Mouse (Mus musculus) cerebellum, adult 2 months (tissue): ENCODE measurements around the gene Klb. TPM values are rescaled to one million over a fixed set of nuclear protein-coding genes. Genes with fewer than 3 reads are reported as not detected.

Experiments
- DNase-seq, 2 experiments: peaks; one replicate each; pipeline ENCODE4 v3.0.0; 2021
- H3K27ac ChIP-seq: fragments of 200-500 bp; 2 replicates; pipeline ENCODE4 v1.5.1; 2012; ENCODE audit warnings: low read length, control low read depth, inconsistent platforms; ENCODE audit not compliant: insufficient read depth
- H3K27me3 ChIP-seq: fragments of 200-500 bp; 2 replicates; pipeline ENCODE4 v1.6.1; 2012; ENCODE audit warnings: inconsistent platforms, mild to moderate bottlenecking, low read length, moderate library complexity; ENCODE audit not compliant: control insufficient read depth, insufficient read depth
- H3K4me1 ChIP-seq: fragments of 200-500 bp; 2 replicates; pipeline ENCODE4 v1.6.1; 2011; ENCODE audit warnings: low read length; ENCODE audit not compliant: control insufficient read depth, insufficient read depth
- H3K4me3 ChIP-seq: fragments of 200-500 bp; replicated peaks from 2 replicates; pipeline ENCODE3; 2011; ENCODE audit warnings: mild to moderate bottlenecking, low read depth, low read length, control low read depth; ENCODE audit not compliant: insufficient read depth
- CTCF ChIP-seq: fragments of 200-500 bp; IDR thresholded peaks from 2 replicates; pipeline ENCODE4 v1.5.1; 2011; ENCODE audit warnings: low read depth, mild to moderate bottlenecking, control low read depth, low read length, moderate library complexity, borderline replicate concordance; ENCODE audit not compliant: insufficient read depth
- POLR2A ChIP-seq: fragments of 200-500 bp; IDR thresholded peaks from 2 replicates; pipeline ENCODE4 v1.6.1; 2011; ENCODE audit warnings: low read length, control low read depth, borderline replicate concordance; ENCODE audit not compliant: insufficient read depth
- WGBS: fragments of 180-500 bp; shearing (Covaris S2); methylation state at CpG from one replicate; pipeline ENCODE4 v1.1.7; 2018; 5-methylcytosine and 5-hydroxymethylcytosine counted together
- polyA plus RNA-seq: library from polyadenylated mRNA; depleted of rRNA; stranded (reverse); fragments of >200 nt; gene quantifications from 2 replicates; pipeline ENCODE4 v1.2.3, GENCODE M21; 2012

The Klb gene
- polyA plus RNA-seq, 1 experiment, result 0.23 TPM

- TF ChIP-seq POLR2A (no peak), CTCF (no peak)
- Histone ChIP-seq H3K4me1 (no peaks in the 10 kb centered on the region), H3K4me3 (no peak overlapping the region), H3K27ac (no peak overlapping the region), H3K27me3 (no peaks in the 10 kb centered on the region)
- WGBS, result 68% methylated on average over 10 of the region's 10 CpGs
- no peak for DNase-seq
These were observed 2.4 kb downstream of the Klb start for GRCm38 (mm10) chr5:65350508-65350907.

- no peaks in the 10 kb centered on the region for H3K4me1 ChIP-seq
- no peak overlapping the region for H3K4me3 ChIP-seq
- no peaks in the 10 kb centered on the region for H3K27me3 ChIP-seq
- 83% methylated on average over 3 of the region's 3 CpGs for WGBS
- DNase-seq, result no peak
- no peak for TF ChIP-seq CTCF
- TF ChIP-seq POLR2A, result no peak
- H3K27ac ChIP-seq, result no peak overlapping the region
These were observed 6.0 kb downstream of the Klb start for GRCm38 (mm10) chr5:65354097-65354496.

GRCm38 (mm10) chr5:65354985-65355384 lies 6.9 kb downstream of the Klb start:
- TF ChIP-seq POLR2A (no peak), CTCF (no peak)
- no peak for DNase-seq
- WGBS, result 74% methylated on average over 5 of the region's 5 CpGs
- Histone ChIP-seq H3K27me3 (no peaks in the 10 kb centered on the region; the same call in 1 of the 2 replicates), H3K4me3 (no peak overlapping the region), H3K27ac (no peak overlapping the region), H3K4me1 (no peaks in the 10 kb centered on the region)

GRCm38 (mm10) chr5:65356851-65357250 lies 8.7 kb downstream of the Klb start:
- H3K4me1 ChIP-seq, result no peaks in the 10 kb centered on the region
- H3K27ac ChIP-seq, result no peak overlapping the region
- H3K4me3 ChIP-seq, result no peak overlapping the region
- WGBS, result 85% methylated on average over 6 of the region's 6 CpGs
- TF ChIP-seq POLR2A, result no peak
- TF ChIP-seq CTCF, result no peak
- H3K27me3 ChIP-seq, result no peaks in the 10 kb centered on the region; the same call in 1 of the 2 replicates
- DNase-seq, result no peak

- 89% methylated on average over 3 of the region's 3 CpGs for WGBS
- no peaks in the 10 kb centered on the region for H3K4me1 ChIP-seq
- H3K27me3 ChIP-seq, result no peaks in the 10 kb centered on the region; the same call in 1 of the 2 replicates
- DNase-seq, result no peak
- no peak overlapping the region for H3K27ac ChIP-seq
- TF ChIP-seq POLR2A (no peak), CTCF (no peak)
- H3K4me3 ChIP-seq, result no peak overlapping the region
These were observed 9.7 kb downstream of the Klb start for GRCm38 (mm10) chr5:65357771-65358170.

GRCm38 (mm10) chr5:65367837-65368236 lies 19.7 kb downstream of the Klb start:
- TF ChIP-seq CTCF, result no peak
- H3K4me1 ChIP-seq, result no peaks in the 10 kb centered on the region
- no peak overlapping the region for H3K4me3 ChIP-seq
- no peak overlapping the region for H3K27ac ChIP-seq
- DNase-seq, result no peak
- 91% methylated on average over 11 of the region's 11 CpGs for WGBS
- no peaks in the 10 kb centered on the region for H3K27me3 ChIP-seq

- no peaks in the 10 kb centered on the region for H3K4me1 ChIP-seq
- H3K27ac ChIP-seq, result no peak overlapping the region
- H3K27me3 ChIP-seq, result no peaks in the 10 kb centered on the region
- no peak for DNase-seq
- no peak overlapping the region for H3K4me3 ChIP-seq
- TF ChIP-seq POLR2A (no peak), CTCF (no peak)
- WGBS, result 90% methylated on average over 7 of the region's 7 CpGs
These were observed 23.4 kb downstream of the Klb start for GRCm38 (mm10) chr5:65371551-65371950.

GRCm38 (mm10) chr5:65374746-65375145 lies 26.6 kb downstream of the Klb start:
- H3K27ac ChIP-seq, result no peak overlapping the region
- DNase-seq, result no peak
- H3K27me3 ChIP-seq, result no peaks in the 10 kb centered on the region
- no peak for TF ChIP-seq CTCF
- TF ChIP-seq POLR2A, result no peak
- 80% methylated on average over 7 of the region's 7 CpGs for WGBS
- no peak overlapping the region for H3K4me3 ChIP-seq
- H3K4me1 ChIP-seq, result no peaks in the 10 kb centered on the region
